Mouse (Mus musculus): Measurements from ENCODE around the gene Susd1. TPM values are rescaled to one million over a fixed set of nuclear protein-coding genes. Genes with fewer than 3 reads are reported as not detected.

The Susd1 gene
- total and polyA plus RNA-seq, 3 experiments, result 2.4 to 51.5 (median 35.5) TPM

- DNase-seq (ENCODE audit: low spot score), result no peak
- ATAC-seq (ENCODE audit: extremely low read depth, insufficient number of reproducible peaks, low FRiP score, poor library complexity, severe bottlenecking), result no peak; the same call in 1 of the 2 replicates
- Histone ChIP-seq H3K27me3 (ENCODE audit: insufficient read depth, low read length) (no peaks in the 10 kb centered on the region), H3K4me3 (ENCODE audit: low read depth, low read length) (no peak overlapping the region), H3K36me3 (replicated peaks) (no peaks in the 10 kb centered on the region), H3K9me3 (replicated peaks) (peaks cover 5% of the 10 kb centered on the region), H3K4me1 (ENCODE audit: insufficient read depth, low read depth, low read length) (peaks cover 31% of the 10 kb centered on the region)
- TF ChIP-seq POLR2AphosphoS5 (IDR thresholded peaks at IDR 0.05; ENCODE audit: insufficient replicate concordance, low read depth, low read length) (no peak), GATA2 (IDR thresholded peaks at IDR 0.05; ENCODE audit: borderline replicate concordance, low read depth, low read length) (no peak), GATA1 (IDR thresholded peaks at IDR 0.05; ENCODE audit: borderline replicate concordance, low read length) (no peak), TAL1 (conservative IDR thresholded peaks at IDR 0.05; ENCODE audit: low read depth, low read length) (no peak), CTCF (IDR thresholded peaks at IDR 0.05; ENCODE audit: low read depth, low read length) (no peak)
These were observed 11.9 kb upstream of the Susd1 start for GRCm38 (mm10) chr4:59450234-59450854.

DNA sequence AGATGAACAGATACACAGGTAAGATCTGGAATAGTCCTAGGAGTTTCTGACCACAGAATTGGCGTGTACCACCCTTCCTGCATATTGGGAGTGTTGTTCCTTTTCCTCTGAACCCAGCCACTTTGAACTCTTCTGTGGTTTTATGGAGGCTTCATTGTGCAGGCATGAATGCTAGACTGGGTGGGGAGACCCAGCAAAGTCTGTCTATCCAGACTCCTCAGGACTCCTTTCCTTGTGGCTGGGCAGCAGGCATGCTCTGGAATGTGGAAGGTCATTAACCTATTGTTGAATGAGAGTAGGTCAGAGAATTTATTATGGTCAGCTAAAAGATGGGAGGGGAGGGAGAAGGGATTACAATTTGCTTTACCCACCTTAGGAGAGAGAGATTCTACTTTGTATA lies 8.9 kb upstream of the Susd1 start:
- TF ChIP-seq CTCF (IDR thresholded peaks at IDR 0.05; ENCODE audit: low read depth, low read length) (no peak), POLR2AphosphoS5 (IDR thresholded peaks at IDR 0.05; ENCODE audit: insufficient replicate concordance, low read depth, low read length) (no peak), TAL1 (conservative IDR thresholded peaks at IDR 0.05; ENCODE audit: low read depth, low read length) (no peak), GATA1 (IDR thresholded peaks at IDR 0.05; ENCODE audit: borderline replicate concordance, low read length) (no peak), GATA2 (IDR thresholded peaks at IDR 0.05; ENCODE audit: borderline replicate concordance, low read depth, low read length) (no peak)
- Histone ChIP-seq H3K4me3 (ENCODE audit: low read depth, low read length) (no peak overlapping the region), H3K36me3 (replicated peaks) (no peaks in the 10 kb centered on the region), H3K9me3 (replicated peaks) (peaks cover 5% of the 10 kb centered on the region), H3K4me1 (ENCODE audit: insufficient read depth, low read depth, low read length) (peaks cover 29% of the 10 kb centered on the region), H3K27me3 (ENCODE audit: insufficient read depth, low read length) (no peaks in the 10 kb centered on the region)
- ATAC-seq (ENCODE audit: extremely low read depth, insufficient number of reproducible peaks, low FRiP score, poor library complexity, severe bottlenecking), result no peak
- DNase-seq (ENCODE audit: low spot score), result no peak

- no peak for TF ChIP-seq GATA1 (IDR thresholded peaks at IDR 0.05; ENCODE audit: borderline replicate concordance, low read length)
- TF ChIP-seq POLR2AphosphoS5 (IDR thresholded peaks at IDR 0.05; ENCODE audit: insufficient replicate concordance, low read depth, low read length), result no peak
- TF ChIP-seq CTCF (IDR thresholded peaks at IDR 0.05; ENCODE audit: low read depth, low read length), result no peak
- TF ChIP-seq TAL1 (conservative IDR thresholded peaks at IDR 0.05; ENCODE audit: low read depth, low read length), result no peak
- TF ChIP-seq GATA2 (IDR thresholded peaks at IDR 0.05; ENCODE audit: borderline replicate concordance, low read depth, low read length), result no peak
- ATAC-seq (ENCODE audit: extremely low read depth, insufficient number of reproducible peaks, low FRiP score, poor library complexity, severe bottlenecking), result peak; percentile 55
- Histone ChIP-seq H3K9me3 (replicated peaks) (peaks cover 5% of the 10 kb centered on the region), H3K27me3 (ENCODE audit: insufficient read depth, low read length) (no peaks in the 10 kb centered on the region), H3K4me3 (ENCODE audit: low read depth, low read length) (no peak overlapping the region), H3K36me3 (replicated peaks) (no peaks in the 10 kb centered on the region), H3K4me1 (ENCODE audit: insufficient read depth, low read depth, low read length) (peaks cover 32% of the 10 kb centered on the region)
- no peak for DNase-seq (ENCODE audit: low spot score)
These were observed 7.1 kb upstream of the Susd1 start for GRCm38 (mm10) chr4:59445516-59445915.

DNA sequence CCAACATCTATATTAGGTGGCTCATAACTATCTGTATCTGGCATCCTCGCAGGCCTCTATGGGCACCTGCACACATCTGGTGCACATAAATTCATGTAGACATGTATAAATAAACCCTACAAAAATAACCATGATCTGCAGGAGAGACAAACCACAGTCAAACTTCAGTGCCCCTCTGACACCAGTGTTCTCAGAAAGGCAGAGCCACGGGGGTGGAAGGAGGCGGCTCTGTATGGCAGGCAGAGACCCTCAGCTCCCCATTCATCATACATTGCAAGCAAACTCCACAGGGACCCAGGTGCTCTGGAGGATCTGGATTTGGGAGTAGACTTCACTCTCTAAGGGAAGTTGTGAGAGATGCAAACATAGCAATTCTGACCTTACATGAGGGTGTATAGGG lies 6.6 kb upstream of the Susd1 start:
- peaks cover 32% of the 10 kb centered on the region for H3K4me1 ChIP-seq (ENCODE audit: insufficient read depth, low read depth, low read length)
- no peak for TF ChIP-seq GATA2 (IDR thresholded peaks at IDR 0.05; ENCODE audit: borderline replicate concordance, low read depth, low read length)
- TF ChIP-seq CTCF (IDR thresholded peaks at IDR 0.05; ENCODE audit: low read depth, low read length), result no peak
- no peak for TF ChIP-seq POLR2AphosphoS5 (IDR thresholded peaks at IDR 0.05; ENCODE audit: insufficient replicate concordance, low read depth, low read length)
- no peak for TF ChIP-seq TAL1 (conservative IDR thresholded peaks at IDR 0.05; ENCODE audit: low read depth, low read length)
- TF ChIP-seq GATA1 (IDR thresholded peaks at IDR 0.05; ENCODE audit: borderline replicate concordance, low read length), result no peak

DNA sequence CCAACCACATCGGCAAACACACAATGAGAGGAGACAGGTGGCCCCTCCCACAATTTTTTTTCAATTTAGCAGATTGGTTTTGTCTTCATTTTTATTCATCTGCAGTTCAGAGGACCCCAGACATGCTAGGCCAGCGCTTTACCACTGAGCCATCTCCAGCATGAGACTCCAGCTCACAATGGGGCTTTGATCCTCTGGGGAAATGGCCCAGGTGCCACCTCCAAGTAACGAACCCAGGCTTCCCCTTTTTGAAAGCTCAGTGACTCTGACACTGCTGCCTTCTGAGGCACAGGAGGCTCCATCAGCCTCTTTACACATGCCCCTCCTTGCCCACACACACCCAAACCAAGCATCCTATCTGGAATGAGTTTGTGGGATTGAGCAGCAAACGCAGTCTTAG lies 5.7 kb upstream of the Susd1 start:
- DNase-seq (ENCODE audit: low spot score), result no peak
- no peaks in the 10 kb centered on the region for H3K36me3 ChIP-seq (replicated peaks)
- H3K9me3 ChIP-seq (replicated peaks), result peaks cover 5% of the 10 kb centered on the region
- ATAC-seq (ENCODE audit: extremely low read depth, insufficient number of reproducible peaks, low FRiP score, poor library complexity, severe bottlenecking), result no peak
- TF ChIP-seq CTCF (IDR thresholded peaks at IDR 0.05; ENCODE audit: low read depth, low read length), result no peak
- no peak for TF ChIP-seq GATA1 (IDR thresholded peaks at IDR 0.05; ENCODE audit: borderline replicate concordance, low read length)
- no peak for TF ChIP-seq GATA2 (IDR thresholded peaks at IDR 0.05; ENCODE audit: borderline replicate concordance, low read depth, low read length)
- TF ChIP-seq POLR2AphosphoS5 (IDR thresholded peaks at IDR 0.05; ENCODE audit: insufficient replicate concordance, low read depth, low read length), result no peak
- no peak for TF ChIP-seq TAL1 (conservative IDR thresholded peaks at IDR 0.05; ENCODE audit: low read depth, low read length)
- peaks cover 41% of the 10 kb centered on the region for H3K4me1 ChIP-seq (ENCODE audit: insufficient read depth, low read depth, low read length)
- H3K27me3 ChIP-seq (ENCODE audit: insufficient read depth, low read length), result no peaks in the 10 kb centered on the region
- H3K4me3 ChIP-seq (ENCODE audit: low read depth, low read length), result no peak overlapping the region

More for the DNA sequence above, 6.6 kb upstream of the Susd1 start:
- Histone ChIP-seq H3K27me3 (ENCODE audit: insufficient read depth, low read length) (no peaks in the 10 kb centered on the region), H3K9me3 (replicated peaks) (peaks cover 5% of the 10 kb centered on the region), H3K4me3 (ENCODE audit: low read depth, low read length) (no peak overlapping the region), H3K36me3 (replicated peaks) (no peaks in the 10 kb centered on the region)
- no peak for DNase-seq (ENCODE audit: low spot score)
- ATAC-seq (ENCODE audit: extremely low read depth, insufficient number of reproducible peaks, low FRiP score, poor library complexity, severe bottlenecking), result no peak

DNA sequence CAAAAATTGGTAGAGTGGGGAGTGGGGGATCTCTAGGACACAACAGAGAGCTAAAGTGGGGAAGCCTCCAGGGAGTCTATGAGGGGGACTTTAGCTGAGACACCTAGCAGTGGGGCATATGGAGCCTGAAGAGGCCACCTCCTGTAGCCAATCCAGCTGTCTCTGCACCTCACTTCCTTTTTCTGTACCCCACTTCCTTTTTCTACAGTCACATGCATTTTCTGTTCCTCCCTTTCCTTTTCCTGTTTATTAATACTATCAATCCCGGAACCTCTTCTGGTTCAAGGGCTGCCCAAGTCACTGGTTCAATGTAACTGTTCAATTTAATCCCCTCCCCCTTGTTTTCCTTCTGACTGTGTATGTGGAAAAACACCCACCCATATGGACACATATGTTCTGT lies 2.8 kb upstream of the Susd1 start:
- ATAC-seq (ENCODE audit: extremely low read depth, insufficient number of reproducible peaks, low FRiP score, poor library complexity, severe bottlenecking), result no peak
- Histone ChIP-seq H3K9me3 (replicated peaks) (no peaks in the 10 kb centered on the region), H3K4me1 (ENCODE audit: insufficient read depth, low read depth, low read length) (peaks cover 68% of the 10 kb centered on the region), H3K27me3 (ENCODE audit: insufficient read depth, low read length) (no peaks in the 10 kb centered on the region), H3K4me3 (ENCODE audit: low read depth, low read length) (no peak overlapping the region), H3K36me3 (replicated peaks) (peaks cover 3% of the 10 kb centered on the region)
- DNase-seq (ENCODE audit: low spot score), result no peak
- TF ChIP-seq GATA1 (IDR thresholded peaks at IDR 0.05; ENCODE audit: borderline replicate concordance, low read length) (no peak), TAL1 (conservative IDR thresholded peaks at IDR 0.05; ENCODE audit: low read depth, low read length) (no peak), GATA2 (IDR thresholded peaks at IDR 0.05; ENCODE audit: borderline replicate concordance, low read depth, low read length) (no peak), CTCF (IDR thresholded peaks at IDR 0.05; ENCODE audit: low read depth, low read length) (no peak), POLR2AphosphoS5 (IDR thresholded peaks at IDR 0.05; ENCODE audit: insufficient replicate concordance, low read depth, low read length) (no peak)

All from G1E (cell line).